Mouse (Mus musculus) forebrain, embryonic 10.5 days (tissue): ENCODE results near the gene Aff3. TPM values are rescaled to one million over a fixed set of nuclear protein-coding genes. Genes with fewer than 3 reads are reported as not detected.

Experiments
- DNase-seq: peaks from one replicate; pipeline ENCODE4 v3.0.0-alpha.2; 2017; ENCODE audit warnings: low spot score; ENCODE audit errors: extremely low spot score
- H3K27ac ChIP-seq: fragments of 300-500 bp; sonication (generic); 2 replicates; pipeline ENCODE4 v1.5.1; 2016; ENCODE audit warnings: mild to moderate bottlenecking
- H3K27me3 ChIP-seq: fragments of 300-500 bp; sonication (generic); 2 replicates; pipeline ENCODE4 v1.6.1; 2016; ENCODE audit warnings: mild to moderate bottlenecking; ENCODE audit not compliant: poor library complexity, severe bottlenecking
- H3K36me3 ChIP-seq: fragments of 300-500 bp; sonication (generic); replicated peaks from 2 replicates; pipeline ENCODE4 v1.6.1; 2016; ENCODE audit warnings: mild to moderate bottlenecking, moderate library complexity
- H3K4me1 ChIP-seq: fragments of 300-500 bp; sonication (generic); 2 replicates; pipeline ENCODE4 v1.6.1; 2016
- H3K4me3 ChIP-seq: fragments of 300-500 bp; sonication (generic); 2 replicates; pipeline ENCODE4 v1.5.1; 2016; ENCODE audit warnings: mild to moderate bottlenecking, moderate library complexity
- H3K9me3 ChIP-seq: fragments of 300-500 bp; sonication (generic); 2 replicates; pipeline ENCODE4 v1.6.1; 2016; ENCODE audit warnings: mild to moderate bottlenecking, moderate library complexity
- WGBS: fragments of 180-500 bp; shearing (Covaris S2); methylation state at CpG from one replicate; pipeline ENCODE4 v1.1.7; 2016; 5-methylcytosine and 5-hydroxymethylcytosine counted together
- polyA plus RNA-seq: library from polyadenylated mRNA; unstranded; fragments of >200 nt; fragmentation: Nextera tagmentation; extraction: Ambion mirVana; gene quantifications from 2 replicates; pipeline ENCODE4 v1.2.1, GENCODE M21; 2016

Aff3 gene
- polyA plus RNA-seq, 1 experiment from 2014 or later: 3.5 TPM

DNA sequence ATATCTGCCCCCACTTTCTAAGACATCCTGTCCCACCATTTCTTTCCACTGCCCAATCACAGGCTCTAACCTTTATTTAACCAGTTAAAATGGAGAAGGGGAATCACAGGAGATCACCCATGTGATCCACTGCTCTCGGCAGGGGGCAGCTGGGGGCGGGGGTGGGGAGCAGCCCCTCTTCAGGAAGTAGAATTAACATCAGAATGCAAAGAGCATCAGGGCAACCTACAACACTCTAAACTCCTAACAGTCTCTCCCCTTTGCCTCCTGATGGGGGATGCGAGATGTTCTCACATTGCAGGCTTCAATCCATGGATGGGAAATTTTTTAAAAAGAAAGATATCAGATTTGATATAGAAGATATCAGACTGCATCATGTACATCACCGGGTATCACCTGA, 42.9 kb downstream of the Aff3 start:
- Histone ChIP-seq H3K36me3 (peaks cover 14% of the 10 kb centered on the region), H3K27me3 (peaks cover 17% of the 10 kb centered on the region), H3K27ac (no peak overlapping the region), H3K4me1 (peaks cover 25% of the 10 kb centered on the region), H3K9me3 (no peaks in the 10 kb centered on the region), H3K4me3 (no peak overlapping the region)
- no peak for DNase-seq
- 53% methylated on average over 4 of the region's 4 CpGs for WGBS

DNA sequence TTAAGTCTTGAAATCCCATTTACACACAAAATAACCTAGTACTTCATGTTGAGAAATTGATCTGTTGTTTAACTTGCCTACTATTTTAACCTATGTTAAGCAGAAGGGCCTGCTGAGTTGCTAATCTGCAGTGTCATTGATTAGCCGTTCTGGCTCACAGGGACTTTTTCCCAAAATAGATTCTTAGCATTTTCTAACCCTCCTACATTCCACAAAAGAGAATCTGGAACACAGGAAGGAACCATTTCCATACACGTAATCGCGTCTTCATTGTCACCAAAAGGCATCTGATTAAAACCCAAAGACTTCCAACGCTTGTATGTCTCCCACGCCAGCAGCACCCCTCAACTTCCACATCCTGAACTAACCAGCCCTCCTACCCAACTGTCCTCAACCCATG, 44.4 kb downstream of the Aff3 start:
- H3K36me3 ChIP-seq: peaks cover 14% of the 10 kb centered on the region
- no peak for DNase-seq
- H3K9me3 ChIP-seq: no peaks in the 10 kb centered on the region
- peaks cover 12% of the 10 kb centered on the region for H3K4me1 ChIP-seq
- H3K27ac ChIP-seq: no peak overlapping the region
- 85% methylated on average over 6 of the region's 6 CpGs for WGBS
- H3K4me3 ChIP-seq: no peak overlapping the region
- H3K27me3 ChIP-seq: peaks cover 5% of the 10 kb centered on the region

DNA sequence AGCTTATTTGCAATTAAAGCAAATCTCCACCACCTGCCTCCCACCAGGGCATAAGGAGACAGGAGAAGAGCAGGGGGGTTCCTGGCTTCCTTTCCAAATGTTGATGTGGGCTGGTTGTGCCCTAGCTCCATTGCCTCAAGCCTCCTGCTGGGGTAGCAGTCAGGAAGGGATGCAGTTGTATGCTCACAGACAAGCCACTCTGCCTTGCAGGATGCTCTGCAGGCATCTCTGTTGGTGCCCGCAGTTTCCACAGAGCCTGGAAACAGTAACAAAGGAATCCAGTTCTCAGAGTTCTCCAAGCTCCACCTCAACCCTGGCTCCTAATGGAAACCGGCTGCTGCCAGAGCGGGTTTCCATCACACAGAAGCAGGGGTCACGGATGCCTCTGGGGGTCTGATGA, 58.0 kb downstream of the Aff3 start:
- no peaks in the 10 kb centered on the region for H3K27me3 ChIP-seq

DNA sequence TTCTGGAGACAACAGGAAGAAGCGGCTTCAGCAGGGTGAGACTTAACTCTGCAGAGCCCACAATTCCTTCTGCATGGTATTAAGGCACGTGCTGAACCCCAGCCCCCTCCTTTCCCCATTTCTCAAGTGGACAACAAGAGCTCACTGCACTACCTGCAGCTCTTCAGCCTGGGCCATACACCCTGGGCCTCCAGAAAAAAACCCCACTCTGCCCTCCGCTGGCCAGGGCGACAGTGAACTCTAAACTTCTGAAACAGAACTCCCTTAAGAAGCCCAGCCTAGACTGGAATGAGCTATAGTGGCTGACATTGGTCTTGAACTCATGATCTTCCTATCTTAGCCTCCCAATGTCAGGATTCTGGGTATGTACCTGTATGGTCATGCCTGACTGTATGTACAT, 59.3 kb downstream of the Aff3 start:
- Histone ChIP-seq H3K27me3 (no peaks in the 10 kb centered on the region), H3K27ac (no peak overlapping the region), H3K36me3 (no peaks in the 10 kb centered on the region), H3K4me3 (no peak overlapping the region), H3K4me1 (peaks cover 28% of the 10 kb centered on the region), H3K9me3 (no peaks in the 10 kb centered on the region)
- DNase-seq: no peak
- 78% methylated on average over 4 of the region's 4 CpGs for WGBS

More for the DNA sequence above, 58.0 kb downstream of the Aff3 start:
- no peak overlapping the region for H3K4me3 ChIP-seq
- DNase-seq: peak; percentile 59
- H3K4me1 ChIP-seq: peaks cover 24% of the 10 kb centered on the region
- H3K9me3 ChIP-seq: no peaks in the 10 kb centered on the region
- no peaks in the 10 kb centered on the region for H3K36me3 ChIP-seq
- WGBS: 3% methylated on average over 4 of the region's 4 CpGs
- peak overlapping the region; percentile 84 for H3K27ac ChIP-seq

DNA sequence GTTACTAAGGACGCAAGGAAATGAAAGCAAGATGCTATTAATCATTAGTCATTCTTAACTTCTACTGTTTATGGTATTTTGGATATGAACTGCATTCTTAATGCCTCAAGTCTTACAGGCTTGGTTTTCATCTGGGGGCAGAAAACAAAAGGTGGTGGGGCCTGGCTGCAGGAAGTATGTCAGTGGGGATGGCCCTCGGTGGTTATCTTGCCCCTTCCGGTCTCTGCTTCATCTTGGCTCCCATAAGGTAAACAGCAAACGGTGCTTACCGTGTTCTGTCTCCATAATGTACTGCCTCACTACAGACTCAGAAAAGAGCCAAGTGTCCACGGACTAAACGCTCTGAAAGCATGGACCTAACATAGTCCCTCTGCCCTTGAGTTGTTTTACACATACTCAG, 60.1 kb downstream of the Aff3 start:
- H3K27ac ChIP-seq: no peak overlapping the region
- no peak for DNase-seq
- 92% methylated on average over 7 of the region's 7 CpGs for WGBS

DNA sequence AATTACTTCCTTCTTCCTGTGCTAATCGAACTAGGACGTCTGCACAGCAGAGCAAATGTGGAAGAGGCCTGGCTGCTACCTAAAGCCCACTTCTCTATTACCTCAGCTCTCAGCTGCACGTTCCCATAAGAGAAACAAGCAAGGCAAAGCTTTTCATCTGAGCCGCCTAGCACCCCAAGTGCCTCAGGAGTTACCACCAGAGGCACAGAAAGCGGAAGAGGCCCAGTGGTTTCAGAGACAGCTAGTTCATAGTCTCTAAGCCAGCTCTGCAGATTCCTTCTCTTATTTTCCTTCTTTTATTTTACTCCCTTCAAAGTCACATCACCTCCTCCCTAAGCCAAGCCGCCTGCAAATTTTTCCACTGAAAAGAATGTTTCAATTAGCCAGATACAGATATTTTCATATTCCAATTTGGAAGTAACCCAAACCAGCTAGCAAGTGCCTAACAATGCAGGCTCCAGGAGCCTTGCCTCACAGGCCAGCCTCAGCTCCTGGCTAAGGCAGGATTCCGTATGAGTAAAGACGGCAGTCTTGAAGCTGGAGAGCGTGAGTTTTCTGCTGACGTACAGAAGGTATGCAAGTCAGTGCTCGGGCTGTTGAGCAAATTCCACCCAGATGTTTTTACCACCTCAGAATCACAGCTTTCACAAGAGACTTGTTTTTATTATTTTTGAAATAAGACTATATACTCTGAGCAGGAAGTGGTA, 62.8 kb downstream of the Aff3 start:
- WGBS: 77% methylated on average over 11 of the region's 11 CpGs
- H3K36me3 ChIP-seq: no peaks in the 10 kb centered on the region
- no peak overlapping the region for H3K4me3 ChIP-seq
- H3K27ac ChIP-seq: no peak overlapping the region
- DNase-seq: no peak
- H3K4me1 ChIP-seq: peaks cover 19% of the 10 kb centered on the region
- H3K9me3 ChIP-seq: no peaks in the 10 kb centered on the region
- H3K27me3 ChIP-seq: no peaks in the 10 kb centered on the region

More for the DNA sequence above, 60.1 kb downstream of the Aff3 start:
- Histone ChIP-seq H3K27me3 (no peaks in the 10 kb centered on the region), H3K4me1 (peaks cover 28% of the 10 kb centered on the region), H3K36me3 (no peaks in the 10 kb centered on the region), H3K4me3 (no peak overlapping the region), H3K9me3 (no peaks in the 10 kb centered on the region)

DNA sequence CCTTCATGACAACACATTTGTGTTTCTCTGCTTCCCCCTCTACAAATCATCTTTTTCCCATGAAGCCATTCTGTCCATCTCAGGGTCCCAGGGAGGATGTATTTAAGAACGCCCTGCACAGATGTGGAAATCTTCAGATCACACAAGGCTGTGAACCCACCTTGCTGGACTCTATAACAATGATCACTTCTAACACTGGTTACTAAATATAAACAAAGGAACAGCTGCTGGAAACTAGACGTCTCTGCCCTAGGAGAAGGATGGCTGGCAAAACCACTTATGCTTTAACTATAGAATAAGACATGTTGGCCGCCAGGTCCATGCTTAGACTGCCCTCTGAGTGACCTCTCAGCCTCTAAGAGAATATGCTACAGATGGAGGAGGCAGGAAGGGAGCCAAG, 69.4 kb downstream of the Aff3 start:
- H3K4me1 ChIP-seq: peaks cover 20% of the 10 kb centered on the region
- 76% methylated on average over 3 of the region's 3 CpGs for WGBS
- no peak for DNase-seq
- 0 out of 2 replicates have a peak overlapping the region, but pooled peaks have one; percentile 26 for H3K27ac ChIP-seq
- no peaks in the 10 kb centered on the region for H3K36me3 ChIP-seq
- no peak overlapping the region for H3K4me3 ChIP-seq
- no peaks in the 10 kb centered on the region for H3K9me3 ChIP-seq
- H3K27me3 ChIP-seq: no peaks in the 10 kb centered on the region

DNA sequence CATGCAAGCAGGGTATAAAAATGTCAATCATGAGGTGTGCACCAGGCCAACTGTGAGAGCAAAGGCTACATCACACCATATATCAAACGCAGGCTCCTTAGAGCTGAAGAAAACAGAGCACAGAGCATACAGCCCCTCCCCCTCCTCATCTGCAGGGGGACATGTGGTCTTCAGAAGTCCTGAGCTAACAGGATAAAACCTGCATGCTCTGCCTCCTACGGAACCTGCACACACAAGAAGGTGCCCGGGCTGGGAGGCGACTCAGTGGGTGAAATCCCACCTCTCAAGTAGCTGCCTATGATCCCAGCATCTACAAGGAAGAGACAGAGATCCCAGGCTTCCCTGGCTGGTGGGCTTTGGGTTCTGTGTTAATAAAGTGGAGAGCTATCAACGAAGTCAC, 70.0 kb downstream of the Aff3 start:
- Histone ChIP-seq H3K27ac (0 out of 2 replicates have a peak overlapping the region, but pooled peaks have one; percentile 26), H3K4me1 (peaks cover 20% of the 10 kb centered on the region), H3K9me3 (no peaks in the 10 kb centered on the region), H3K36me3 (no peaks in the 10 kb centered on the region), H3K4me3 (no peak overlapping the region), H3K27me3 (no peaks in the 10 kb centered on the region)
- WGBS: 85% methylated on average over 5 of the region's 5 CpGs
- no peak for DNase-seq

DNA sequence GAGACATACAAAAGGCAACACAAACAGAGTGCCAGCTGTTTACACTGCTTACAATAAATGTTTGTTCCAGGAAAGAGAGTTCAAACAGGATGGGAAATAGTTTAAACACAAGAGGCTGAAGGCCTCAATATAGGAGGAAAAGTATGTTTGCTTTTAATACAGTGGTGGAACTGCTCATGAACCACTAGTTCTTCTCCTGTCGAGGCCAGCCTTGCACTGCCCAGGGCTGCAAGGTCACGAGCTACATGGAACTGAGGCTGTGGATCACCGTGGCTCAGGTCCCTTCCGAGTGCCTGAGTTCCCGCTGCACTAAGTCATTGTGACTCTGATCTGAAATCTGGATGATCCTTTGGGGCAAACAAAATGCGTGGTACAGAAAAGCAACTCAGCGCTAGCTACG, 73.6 kb downstream of the Aff3 start:
- WGBS: 93% methylated on average over 8 of the region's 8 CpGs
- no peak for DNase-seq
- H3K4me1 ChIP-seq: peaks cover 20% of the 10 kb centered on the region

DNA sequence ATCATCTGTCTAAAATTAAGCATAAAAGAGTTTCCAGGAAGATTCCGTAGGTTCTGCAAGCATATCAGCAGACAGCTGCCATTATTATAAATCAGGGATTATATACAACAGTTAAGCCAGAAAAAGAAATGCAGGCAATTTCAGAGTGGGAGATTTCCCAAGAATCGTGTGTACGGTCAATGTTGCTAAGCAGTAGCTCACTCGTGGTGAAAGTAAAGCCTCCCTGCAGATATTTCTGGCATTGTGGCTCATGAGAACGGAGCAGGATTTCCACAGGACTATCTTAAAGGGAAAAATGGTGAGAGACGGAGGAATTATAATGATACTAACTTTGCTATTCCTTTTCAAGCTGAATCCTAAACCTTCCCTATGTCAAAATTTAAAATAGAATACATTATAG, 76.0 kb downstream of the Aff3 start:
- Histone ChIP-seq H3K27me3 (no peaks in the 10 kb centered on the region), H3K9me3 (peaks cover 4% of the 10 kb centered on the region; the same call in 1 of the 2 replicates), H3K36me3 (0 out of 2 replicates have a peak, but pooled peaks cover 8% of the 10 kb centered on the region), H3K27ac (no peak overlapping the region), H3K4me3 (no peak overlapping the region), H3K4me1 (peaks cover 3% of the 10 kb centered on the region; the same call in 1 of the 2 replicates)
- WGBS: 92% methylated on average over 6 of the region's 6 CpGs
- DNase-seq: no peak

More for the DNA sequence above, 73.6 kb downstream of the Aff3 start:
- Histone ChIP-seq H3K36me3 (0 out of 2 replicates have a peak, but pooled peaks cover 3% of the 10 kb centered on the region), H3K9me3 (peaks cover 3% of the 10 kb centered on the region; the same call in 1 of the 2 replicates), H3K4me3 (no peak overlapping the region), H3K27ac (no peak overlapping the region), H3K27me3 (no peaks in the 10 kb centered on the region)

DNA sequence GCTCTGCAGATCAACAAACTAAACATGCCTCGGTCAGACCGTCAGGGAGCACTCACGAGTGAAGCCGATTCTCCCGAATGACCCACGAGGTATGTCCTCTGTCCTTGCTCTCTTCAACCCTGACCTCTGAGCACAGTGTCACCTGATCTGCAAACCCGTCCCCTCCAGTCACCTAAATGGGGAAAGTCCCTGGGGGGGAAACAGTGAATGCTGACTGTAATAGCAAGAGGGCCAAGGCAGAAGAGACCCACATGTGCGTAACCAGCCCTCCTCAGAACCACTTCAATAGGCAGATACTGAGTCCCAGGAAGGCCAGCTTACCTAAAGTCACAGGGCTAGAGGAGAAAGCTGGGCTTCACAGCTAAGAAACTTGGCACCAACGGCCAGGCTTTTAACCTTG, 82.4 kb downstream of the Aff3 start:
- H3K4me1 ChIP-seq: peaks cover 10% of the 10 kb centered on the region
- DNase-seq: no peak
- H3K27ac ChIP-seq: no peak overlapping the region

DNA sequence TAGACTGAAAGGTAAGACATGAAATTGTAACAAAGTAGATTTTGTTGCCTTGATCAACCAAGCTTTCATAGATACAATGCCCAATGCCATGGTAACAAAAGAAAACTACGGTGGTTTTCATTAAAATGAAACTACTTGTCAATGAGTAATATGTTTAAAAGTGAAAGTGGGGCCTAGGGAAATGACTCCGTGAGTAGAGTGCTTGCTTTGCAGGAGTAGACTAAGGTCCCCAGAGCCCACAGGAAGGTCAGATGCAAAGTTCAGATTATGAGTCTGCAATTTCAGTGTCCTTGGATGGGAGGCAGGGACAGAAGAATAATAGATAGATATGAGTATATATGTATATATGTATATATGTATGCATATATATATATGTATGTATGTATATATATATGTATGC, 84.2 kb downstream of the Aff3 start:
- H3K27ac ChIP-seq: no peak overlapping the region
- H3K4me1 ChIP-seq: peaks cover 14% of the 10 kb centered on the region
- no peaks in the 10 kb centered on the region for H3K27me3 ChIP-seq
- no peak for DNase-seq
- H3K4me3 ChIP-seq: no peak overlapping the region
- no peaks in the 10 kb centered on the region for H3K9me3 ChIP-seq
- WGBS: 90% methylated on average over 2 of the region's 2 CpGs
- peaks cover 9% of the 10 kb centered on the region; the same call in 1 of the 2 replicates for H3K36me3 ChIP-seq

More for the DNA sequence above, 82.4 kb downstream of the Aff3 start:
- WGBS: 87% methylated on average over 9 of the region's 9 CpGs
- Histone ChIP-seq H3K4me3 (no peak overlapping the region), H3K36me3 (peaks cover 15% of the 10 kb centered on the region; the same call in 1 of the 2 replicates), H3K27me3 (no peaks in the 10 kb centered on the region), H3K9me3 (peaks cover 4% of the 10 kb centered on the region; the same call in 1 of the 2 replicates)

DNA sequence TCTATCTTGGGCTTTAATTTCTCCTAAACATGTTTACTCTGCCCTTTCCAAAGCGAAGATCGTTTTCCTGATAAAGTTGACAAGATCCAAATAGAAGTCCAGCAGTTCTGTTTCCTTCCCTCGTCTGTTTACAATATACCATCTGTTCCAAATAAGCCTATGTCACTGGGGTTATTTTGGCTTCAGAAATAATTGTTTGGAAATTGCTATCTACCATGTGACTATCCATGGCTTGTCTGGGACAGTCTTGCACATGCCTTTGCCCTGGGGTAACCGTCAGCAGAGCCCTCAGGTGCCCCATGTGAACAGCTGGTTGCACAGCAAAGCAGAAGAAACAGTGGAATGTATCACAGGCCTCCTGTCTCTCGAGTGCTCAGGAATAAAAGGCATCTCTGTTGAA, 86.4 kb downstream of the Aff3 start:
- peaks cover 14% of the 10 kb centered on the region for H3K4me1 ChIP-seq
- no peaks in the 10 kb centered on the region for H3K9me3 ChIP-seq
- peaks cover 6% of the 10 kb centered on the region; the same call in 1 of the 2 replicates for H3K36me3 ChIP-seq
- H3K27ac ChIP-seq: no peak overlapping the region
- H3K27me3 ChIP-seq: no peaks in the 10 kb centered on the region
- no peak for DNase-seq
- WGBS: 75% methylated on average over 5 of the region's 5 CpGs
- H3K4me3 ChIP-seq: no peak overlapping the region
